Mouse (Mus musculus) forebrain, embryonic 15.5 days (tissue): ENCODE measurements around the gene Cnih3. TPM values are rescaled to one million over a fixed set of nuclear protein-coding genes. Genes with fewer than 3 reads are reported as not detected.

Experiments
- ATAC-seq: fragments of 200-750 bp; cut with Nextera tagmentation; replicated peaks from 2 replicates; pipeline ENCODE4 v1.8.0; 2017; ENCODE audit warnings: mild to moderate bottlenecking, moderate TSS enrichment, moderate library complexity
- H3K27ac ChIP-seq: fragments of 300-500 bp; sonication (generic); replicated peaks from 2 replicates; pipeline ENCODE4 v1.5.1; 2015; ENCODE audit warnings: mild to moderate bottlenecking, inconsistent platforms
- H3K27me3 ChIP-seq: fragments of 300-500 bp; sonication (generic); 2 replicates; pipeline ENCODE4 v1.6.1; 2015; ENCODE audit warnings: inconsistent platforms
- H3K36me3 ChIP-seq: fragments of 300-500 bp; sonication (generic); 2 replicates; pipeline ENCODE4 v1.6.1; 2015; ENCODE audit warnings: mild to moderate bottlenecking, inconsistent platforms
- H3K4me1 ChIP-seq: fragments of 300-500 bp; sonication (generic); 2 replicates; pipeline ENCODE4 v1.6.1; 2015; ENCODE audit warnings: inconsistent platforms
- H3K4me2 ChIP-seq: fragments of 300-500 bp; sonication (generic); replicated peaks from 2 replicates; pipeline ENCODE4 v1.6.1; 2015; ENCODE audit warnings: mild to moderate bottlenecking, inconsistent platforms
- H3K4me3 ChIP-seq: fragments of 300-500 bp; sonication (generic); 2 replicates; pipeline ENCODE4 v1.5.1; 2015; ENCODE audit warnings: mild to moderate bottlenecking, inconsistent platforms
- H3K9ac ChIP-seq: fragments of 300-500 bp; sonication (generic); replicated peaks from 2 replicates; pipeline ENCODE4 v1.6.1; 2015; ENCODE audit warnings: mild to moderate bottlenecking, inconsistent platforms
- H3K9me3 ChIP-seq: fragments of 300-500 bp; sonication (generic); 2 replicates; pipeline ENCODE4 v1.6.1; 2016; ENCODE audit warnings: inconsistent platforms
- WGBS: fragments of 180-500 bp; shearing (Covaris S2); methylation state at CpG from one replicate; pipeline ENCODE4 v1.1.7; 2015; ENCODE audit warnings: mixed read lengths; 5-methylcytosine and 5-hydroxymethylcytosine counted together
- polyA plus RNA-seq: library from polyadenylated mRNA; unstranded; fragments of >200 nt; fragmentation: Nextera tagmentation; extraction: Ambion mirVana; gene quantifications from 2 replicates; pipeline ENCODE4 v1.2.1, GENCODE M21; 2015

The Cnih3 gene
- polyA plus RNA-seq, 1 experiment from 2014 or later, result 39.4 TPM

- ATAC-seq, result no peak
- H3K9ac ChIP-seq, result no peak overlapping the region
- no peak overlapping the region for H3K4me3 ChIP-seq
- no peak overlapping the region for H3K4me2 ChIP-seq
- no peak overlapping the region for H3K27ac ChIP-seq
- H3K4me1 ChIP-seq, result peaks cover 14% of the 10 kb centered on the region
- H3K36me3 ChIP-seq, result no peaks in the 10 kb centered on the region
- H3K27me3 ChIP-seq, result no peaks in the 10 kb centered on the region
- 72% methylated on average over 10 of the region's 10 CpGs for WGBS
- H3K9me3 ChIP-seq, result no peaks in the 10 kb centered on the region
Measured at GRCm38 (mm10) chr1:181327636-181328420, 24.6 kb upstream of the Cnih3 start.

DNA sequence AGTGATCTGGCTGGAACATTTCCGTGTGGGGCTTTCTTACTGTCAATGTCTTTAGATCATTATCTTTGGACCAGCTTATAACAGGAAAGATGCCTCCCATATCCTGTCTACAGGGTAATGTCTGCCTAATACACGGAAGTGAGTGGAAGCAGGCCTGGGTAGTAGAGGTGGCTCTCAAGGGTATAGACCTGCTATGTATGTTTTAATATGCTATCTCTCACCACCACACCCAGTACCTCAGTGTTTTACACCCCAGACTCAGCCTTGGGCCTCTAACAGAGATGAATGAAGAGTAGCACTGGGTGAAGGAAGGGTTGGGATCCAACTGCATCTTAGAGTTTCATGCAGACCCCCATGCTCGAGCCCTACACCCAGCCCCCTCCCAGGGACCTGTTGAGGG, 23.3 kb upstream of the Cnih3 start:
- Histone ChIP-seq H3K9me3 (no peaks in the 10 kb centered on the region), H3K4me1 (peaks cover 14% of the 10 kb centered on the region), H3K36me3 (no peaks in the 10 kb centered on the region), H3K27me3 (no peaks in the 10 kb centered on the region), H3K27ac (no peak overlapping the region), H3K4me2 (no peak overlapping the region), H3K4me3 (no peak overlapping the region), H3K9ac (no peak overlapping the region)
- 85% methylated on average over 3 of the region's 3 CpGs for WGBS
- ATAC-seq, result no peak

- 34% methylated on average over 2 of the region's 2 CpGs for WGBS
- Histone ChIP-seq H3K9ac (no peak overlapping the region), H3K36me3 (no peaks in the 10 kb centered on the region), H3K27me3 (no peaks in the 10 kb centered on the region), H3K9me3 (no peaks in the 10 kb centered on the region), H3K4me3 (no peak overlapping the region), H3K4me1 (no peaks in the 10 kb centered on the region), H3K27ac (no peak overlapping the region), H3K4me2 (no peak overlapping the region)
- ATAC-seq, result no peak
Measured at GRCm38 (mm10) chr1:181332597-181332996, 19.8 kb upstream of the Cnih3 start.

GRCm38 (mm10) chr1:181334329-181335018, 18.0 kb upstream of the Cnih3 start:
- no peaks in the 10 kb centered on the region for H3K27me3 ChIP-seq
- no peak for ATAC-seq
- 88% methylated on average over 6 of the region's 6 CpGs for WGBS

GRCm38 (mm10) chr1:181335019-181335365, 17.4 kb upstream of the Cnih3 start:
- Histone ChIP-seq H3K4me3 (no peak overlapping the region), H3K9me3 (no peaks in the 10 kb centered on the region), H3K27ac (no peak overlapping the region), H3K9ac (no peak overlapping the region), H3K4me1 (no peaks in the 10 kb centered on the region), H3K36me3 (no peaks in the 10 kb centered on the region), H3K4me2 (no peak overlapping the region), H3K27me3 (no peaks in the 10 kb centered on the region)
- WGBS, result 92% methylated on average over 5 of the region's 5 CpGs
- ATAC-seq, result no peak

More at GRCm38 (mm10) chr1:181334329-181335018, 18.0 kb upstream of the Cnih3 start:
- Histone ChIP-seq H3K4me1 (no peaks in the 10 kb centered on the region), H3K9ac (no peak overlapping the region), H3K27ac (no peak overlapping the region), H3K4me3 (no peak overlapping the region), H3K4me2 (no peak overlapping the region), H3K9me3 (no peaks in the 10 kb centered on the region), H3K36me3 (no peaks in the 10 kb centered on the region)

- Histone ChIP-seq H3K9me3 (no peaks in the 10 kb centered on the region), H3K4me2 (no peak overlapping the region), H3K27ac (no peak overlapping the region), H3K4me3 (no peak overlapping the region), H3K4me1 (no peaks in the 10 kb centered on the region), H3K27me3 (no peaks in the 10 kb centered on the region), H3K9ac (no peak overlapping the region), H3K36me3 (no peaks in the 10 kb centered on the region)
- WGBS, result 69% methylated on average over 4 of the region's 4 CpGs
- ATAC-seq, result no peak
Measured at GRCm38 (mm10) chr1:181335388-181335787, 17.0 kb upstream of the Cnih3 start.

GRCm38 (mm10) chr1:181336857-181337256, 15.6 kb upstream of the Cnih3 start:
- Histone ChIP-seq H3K9ac (no peak overlapping the region), H3K4me2 (no peak overlapping the region), H3K27me3 (no peaks in the 10 kb centered on the region), H3K4me1 (0 out of 2 replicates have a peak, but pooled peaks cover 5% of the 10 kb centered on the region), H3K36me3 (no peaks in the 10 kb centered on the region), H3K9me3 (no peaks in the 10 kb centered on the region), H3K4me3 (no peak overlapping the region), H3K27ac (no peak overlapping the region)
- WGBS, result 95% methylated on average over 6 of the region's 6 CpGs
- ATAC-seq, result no peak

GRCm38 (mm10) chr1:181339106-181339505, 13.3 kb upstream of the Cnih3 start:
- 87% methylated on average over 6 of the region's 6 CpGs for WGBS
- Histone ChIP-seq H3K9me3 (no peaks in the 10 kb centered on the region), H3K9ac (no peak overlapping the region)

DNA sequence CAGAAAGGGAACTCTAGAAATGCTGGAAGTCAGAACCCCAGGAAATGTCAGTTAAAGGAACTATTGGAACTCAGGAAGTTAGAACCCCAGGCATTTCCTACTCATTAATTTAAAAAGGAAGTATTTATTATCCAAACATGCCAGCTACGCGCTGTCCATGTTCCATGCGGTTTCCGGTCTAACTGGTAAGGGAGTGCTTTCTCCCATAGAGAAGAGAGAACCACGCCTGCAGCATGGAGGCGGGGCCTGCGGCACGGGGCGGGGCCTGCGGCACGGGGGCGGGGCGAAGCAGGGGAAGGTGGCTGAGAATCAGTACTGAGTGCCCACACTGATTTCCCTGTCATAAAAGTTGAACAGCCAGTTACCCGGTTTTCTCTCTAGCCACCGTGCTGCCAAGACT, 6.9 kb upstream of the Cnih3 start:
- Histone ChIP-seq H3K4me1 (0 out of 2 replicates have a peak, but pooled peaks cover 5% of the 10 kb centered on the region), H3K4me2 (no peak overlapping the region), H3K36me3 (no peaks in the 10 kb centered on the region), H3K4me3 (no peak overlapping the region), H3K9me3 (no peaks in the 10 kb centered on the region), H3K9ac (no peak overlapping the region), H3K27ac (no peak overlapping the region), H3K27me3 (peaks cover under 1% of the 10 kb centered on the region; the same call in 1 of the 2 replicates)
- 48% methylated on average over 15 of the region's 15 CpGs for WGBS
- ATAC-seq, result no peak

More at GRCm38 (mm10) chr1:181339106-181339505, 13.3 kb upstream of the Cnih3 start:
- Histone ChIP-seq H3K27ac (no peak overlapping the region), H3K27me3 (no peaks in the 10 kb centered on the region), H3K4me1 (0 out of 2 replicates have a peak, but pooled peaks cover 5% of the 10 kb centered on the region), H3K4me2 (no peak overlapping the region), H3K4me3 (no peak overlapping the region), H3K36me3 (no peaks in the 10 kb centered on the region)
- ATAC-seq, result no peak

DNA sequence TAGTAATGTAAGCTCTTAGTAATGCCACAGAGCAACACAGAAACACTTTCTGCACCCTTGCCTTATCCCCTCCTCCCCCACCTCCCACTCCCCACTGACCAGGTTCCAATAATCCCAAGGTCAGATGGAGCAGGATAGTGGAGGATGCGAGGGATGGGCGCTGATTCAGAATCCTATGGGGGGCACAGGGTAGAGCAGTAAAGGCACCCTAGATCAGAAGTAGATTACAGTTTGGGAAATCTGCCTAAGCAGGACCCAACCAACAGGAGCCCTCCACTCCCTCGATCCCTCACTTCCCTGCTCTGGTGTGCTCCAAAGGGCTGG, 423 bp upstream of the Cnih3 start:
- no peak overlapping the region for H3K27ac ChIP-seq
- peak overlapping the region; percentile 49 for H3K4me3 ChIP-seq
- ATAC-seq, result no peak; the same call in 1 of the 2 replicates
- H3K36me3 ChIP-seq, result no peaks in the 10 kb centered on the region
- H3K27me3 ChIP-seq, result peaks cover 10% of the 10 kb centered on the region; the same call in 1 of the 2 replicates
- WGBS, result 4% methylated on average over 3 of the region's 3 CpGs
- H3K4me1 ChIP-seq, result peaks cover 21% of the 10 kb centered on the region
- H3K9ac ChIP-seq, result peak overlapping the region; percentile 56
- no peaks in the 10 kb centered on the region for H3K9me3 ChIP-seq
- peak overlapping the region; percentile 86 for H3K4me2 ChIP-seq

- peak; percentile 27; the same call in 1 of the 2 replicates for ATAC-seq
- WGBS, result 2% methylated on average over 33 of the region's 33 CpGs
Measured at GRCm38 (mm10) chr1:181353200-181354097, 1.0 kb downstream of the Cnih3 start.

More at GRCm38 (mm10) chr1:181353200-181354097, 1.0 kb downstream of the Cnih3 start:
- Histone ChIP-seq H3K27ac (peak overlapping the region; percentile 41; the same call in 1 of the 2 replicates), H3K27me3 (peaks cover 10% of the 10 kb centered on the region; the same call in 1 of the 2 replicates), H3K4me1 (peaks cover 21% of the 10 kb centered on the region), H3K4me3 (peak overlapping the region; percentile 49), H3K4me2 (peak overlapping the region; percentile 86), H3K36me3 (no peaks in the 10 kb centered on the region), H3K9ac (peak overlapping the region; percentile 56), H3K9me3 (no peaks in the 10 kb centered on the region)
